Mouse (Mus musculus) stomach, postnatal 0 days (tissue): ENCODE measurements around the gene Trcg1. TPM values are rescaled to one million over a fixed set of nuclear protein-coding genes. Genes with fewer than 3 reads are reported as not detected.

Experiments used
- ATAC-seq: fragments of 200-750 bp; cut with Nextera tagmentation; 2 replicates; pipeline ENCODE4 v1.8.0; 2017; ENCODE audit not compliant: low FRiP score, low TSS enrichment
- DNase-seq: peaks from one replicate; pipeline ENCODE4 v3.0.0-alpha.2; 2016; ENCODE audit warnings: low spot score
- H3K27ac ChIP-seq: fragments of 300-500 bp; sonication (generic); replicated peaks from 2 replicates; pipeline ENCODE4 v1.5.1; 2014; ENCODE audit warnings: mild to moderate bottlenecking, control low read depth
- H3K27me3 ChIP-seq: fragments of 300-500 bp; sonication (generic); 2 replicates; pipeline ENCODE4 v1.6.1; 2014; ENCODE audit warnings: low read length; ENCODE audit not compliant: control insufficient read depth, insufficient read depth
- H3K36me3 ChIP-seq: fragments of 300-500 bp; sonication (generic); 2 replicates; pipeline ENCODE4 v1.6.1; 2014; ENCODE audit warnings: low read length, mixed read lengths; ENCODE audit not compliant: control insufficient read depth, insufficient read depth
- H3K4me1 ChIP-seq: fragments of 300-500 bp; sonication (generic); replicated peaks from 2 replicates; pipeline ENCODE4 v1.6.1; 2014; ENCODE audit warnings: antibody characterized with exemption; ENCODE audit not compliant: control insufficient read depth, insufficient read depth
- H3K4me2 ChIP-seq: fragments of 300-500 bp; sonication (generic); replicated peaks from 2 replicates; pipeline ENCODE4 v1.6.1; 2014; ENCODE audit warnings: low read depth, mild to moderate bottlenecking, control low read depth, moderate library complexity
- H3K4me3 ChIP-seq: fragments of 300-500 bp; sonication (generic); 2 replicates; pipeline ENCODE4 v1.5.1; 2014; ENCODE audit warnings: low read depth, low read length, control low read depth
- H3K9ac ChIP-seq: fragments of 300-500 bp; sonication (generic); 2 replicates; pipeline ENCODE4 v1.6.1; 2014; ENCODE audit warnings: mild to moderate bottlenecking, low read length, control low read depth, mixed read lengths
- H3K9me3 ChIP-seq: fragments of 300-500 bp; sonication (generic); 2 replicates; pipeline ENCODE4 v1.6.1; 2016; ENCODE audit warnings: low read length; ENCODE audit not compliant: control insufficient read depth
- CTCF ChIP-seq: IDR thresholded peaks from 2 replicates; pipeline ENCODE4 v1.5.1; 2016; ENCODE audit warnings: antibody characterized with exemption, low read depth, mild to moderate bottlenecking, moderate library complexity
- EP300 ChIP-seq: optimal IDR thresholded peaks from 2 replicates; pipeline ENCODE3; 2016; ENCODE audit warnings: antibody characterized with exemption
- WGBS: fragments of 180-500 bp; shearing (Covaris S2); extraction: QIAGEN DNeasy Blood & Tissue Kit; methylation state at CpG from one replicate; pipeline ENCODE4 v1.1.7; 2014; 5-methylcytosine and 5-hydroxymethylcytosine counted together
- polyA plus RNA-seq: library from polyadenylated mRNA; unstranded; fragments of >200 nt; fragmentation: Nextera tagmentation; extraction: Ambion mirVana; gene quantifications from 2 replicates; pipeline ENCODE4 v1.2.1, GENCODE M21; 2015

The Trcg1 gene
- polyA plus RNA-seq, 1 experiment from 2014 or later = not detected

DNA sequence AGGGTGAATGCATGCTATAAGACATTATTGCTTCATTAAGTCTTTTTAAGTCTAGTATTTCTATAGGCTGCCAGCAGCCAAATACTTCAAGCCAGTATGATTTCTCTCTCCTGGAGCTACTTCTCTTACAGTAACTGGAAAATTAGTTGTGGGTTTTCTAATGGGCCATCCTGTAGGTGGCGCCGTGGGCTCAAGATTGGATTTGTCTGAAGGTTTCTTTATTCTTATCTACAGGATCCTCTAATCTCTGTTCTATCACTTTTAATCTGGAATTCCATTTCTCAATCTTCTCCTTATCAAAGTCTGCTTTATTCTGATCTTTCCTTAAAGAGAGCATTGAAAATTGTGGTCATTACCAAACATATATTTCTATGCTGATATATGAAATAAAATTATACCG is 27.0 kb upstream of the Trcg1 start:
- DNase-seq (no peak), ATAC-seq (no peak)

DNA sequence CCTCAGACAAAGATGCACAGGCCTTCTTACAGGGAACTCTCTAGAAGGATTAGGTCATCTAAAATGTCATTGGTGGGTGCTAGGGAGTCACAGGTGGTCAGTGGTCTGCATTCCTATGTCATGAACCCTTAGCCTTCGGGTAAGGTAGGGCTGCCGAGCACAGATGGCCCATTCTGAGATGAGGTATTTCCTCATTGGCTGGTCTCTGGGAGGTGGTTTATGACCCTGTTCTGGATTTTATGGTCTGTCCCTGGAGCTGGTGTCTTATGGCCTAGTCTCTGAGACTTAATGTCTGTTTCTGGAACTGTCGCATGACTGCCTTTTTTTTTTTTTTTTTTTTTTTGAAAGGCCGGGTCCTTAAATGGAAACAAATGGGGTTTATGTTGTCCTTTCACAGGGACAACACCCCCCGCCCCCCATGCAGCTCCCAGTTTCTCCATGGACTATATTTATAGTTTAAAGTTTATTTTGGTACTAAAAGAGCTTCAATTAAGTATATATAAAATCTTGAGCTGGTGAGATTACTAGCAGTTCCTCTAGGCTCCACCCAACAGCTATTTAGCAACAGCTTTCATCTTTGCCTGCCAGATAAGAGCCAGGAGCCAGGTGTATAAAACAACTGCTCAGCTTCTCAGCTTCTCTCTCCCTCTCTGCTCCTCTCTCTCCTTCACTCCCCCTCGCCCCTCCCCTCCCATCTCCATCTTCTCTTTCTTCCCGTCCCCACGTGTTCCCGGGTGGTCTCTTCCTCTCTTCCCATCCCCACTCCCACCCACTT is 23.7 kb upstream of the Trcg1 start:
- no peak overlapping the region for H3K4me2 ChIP-seq
- 49% methylated on average over 9 of the region's 9 CpGs for WGBS
- no peak for ATAC-seq

More for the DNA sequence above, 27.0 kb upstream of the Trcg1 start:
- WGBS = 31% methylated on average over 3 of the region's 3 CpGs
- Histone ChIP-seq H3K27ac (no peak overlapping the region), H3K4me1 (no peaks in the 10 kb centered on the region), H3K36me3 (no peaks in the 10 kb centered on the region), H3K9ac (no peak overlapping the region), H3K4me3 (no peak overlapping the region), H3K27me3 (no peaks in the 10 kb centered on the region), H3K4me2 (no peak overlapping the region), H3K9me3 (no peaks in the 10 kb centered on the region)
- TF ChIP-seq CTCF (peak; percentile 74), EP300 (no peak)

DNA sequence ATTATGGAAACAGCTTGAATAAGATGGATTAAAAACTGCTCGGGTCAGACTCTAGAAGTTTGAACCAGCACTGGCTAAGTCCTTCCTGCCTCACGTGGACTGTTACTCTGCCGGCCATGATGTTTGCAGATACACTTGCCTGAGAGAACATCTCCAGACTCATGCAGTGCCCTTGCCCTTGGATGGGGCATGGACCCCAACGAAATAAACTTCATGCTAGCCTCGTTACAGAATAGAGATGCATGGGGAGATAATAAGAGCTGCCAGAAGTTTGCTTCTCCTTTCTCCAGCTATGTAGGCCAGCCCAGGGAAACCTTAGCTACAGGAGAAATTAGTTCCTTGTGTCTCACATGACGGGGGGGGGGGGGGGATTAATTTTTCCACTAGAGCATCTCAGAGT is 21.9 kb upstream of the Trcg1 start:
- Histone ChIP-seq H3K4me2 (no peak overlapping the region), H3K27me3 (no peaks in the 10 kb centered on the region), H3K9ac (no peak overlapping the region), H3K9me3 (no peaks in the 10 kb centered on the region), H3K36me3 (no peaks in the 10 kb centered on the region), H3K4me3 (no peak overlapping the region), H3K27ac (no peak overlapping the region), H3K4me1 (no peaks in the 10 kb centered on the region)
- DNase-seq = no peak
- no peak for ATAC-seq
- 65% methylated on average over 6 of the region's 6 CpGs for WGBS
- no peak for TF ChIP-seq CTCF
- TF ChIP-seq EP300 = no peak

More for the DNA sequence above, 23.7 kb upstream of the Trcg1 start:
- Histone ChIP-seq H3K9ac (no peak overlapping the region), H3K9me3 (no peaks in the 10 kb centered on the region), H3K36me3 (no peaks in the 10 kb centered on the region), H3K4me1 (no peaks in the 10 kb centered on the region), H3K4me3 (no peak overlapping the region), H3K27ac (no peak overlapping the region), H3K27me3 (no peaks in the 10 kb centered on the region)
- no peak for DNase-seq
- TF ChIP-seq CTCF (no peak), EP300 (no peak)

DNA sequence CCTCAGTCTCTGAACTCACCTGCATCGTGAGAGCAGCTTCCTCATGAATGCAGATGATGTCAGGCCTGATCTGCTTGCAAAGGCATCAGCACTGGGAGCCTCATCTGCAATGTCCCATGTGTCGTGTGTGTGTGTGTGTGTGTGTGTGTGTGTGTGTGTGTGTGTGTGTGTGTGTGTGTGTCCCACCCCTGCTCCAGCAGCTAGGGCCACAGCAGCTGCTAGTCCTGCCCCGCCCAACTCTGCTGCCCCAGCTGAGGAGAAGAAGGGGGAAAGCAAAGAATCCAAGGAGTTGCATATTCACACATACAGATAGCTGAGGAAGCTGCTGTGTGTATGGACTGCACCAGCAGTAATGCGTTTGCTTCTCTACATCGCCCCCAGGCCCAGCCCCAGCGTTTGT is 19.1 kb upstream of the Trcg1 start:
- WGBS = 64% methylated on average over 6 of the region's 6 CpGs
- no peak for TF ChIP-seq CTCF
- TF ChIP-seq EP300 = no peak
- DNase-seq (no peak), ATAC-seq (no peak)
- Histone ChIP-seq H3K9ac (no peak overlapping the region), H3K4me3 (no peak overlapping the region), H3K27me3 (no peaks in the 10 kb centered on the region), H3K36me3 (no peaks in the 10 kb centered on the region), H3K4me2 (no peak overlapping the region), H3K27ac (no peak overlapping the region), H3K9me3 (no peaks in the 10 kb centered on the region), H3K4me1 (no peaks in the 10 kb centered on the region)

DNA sequence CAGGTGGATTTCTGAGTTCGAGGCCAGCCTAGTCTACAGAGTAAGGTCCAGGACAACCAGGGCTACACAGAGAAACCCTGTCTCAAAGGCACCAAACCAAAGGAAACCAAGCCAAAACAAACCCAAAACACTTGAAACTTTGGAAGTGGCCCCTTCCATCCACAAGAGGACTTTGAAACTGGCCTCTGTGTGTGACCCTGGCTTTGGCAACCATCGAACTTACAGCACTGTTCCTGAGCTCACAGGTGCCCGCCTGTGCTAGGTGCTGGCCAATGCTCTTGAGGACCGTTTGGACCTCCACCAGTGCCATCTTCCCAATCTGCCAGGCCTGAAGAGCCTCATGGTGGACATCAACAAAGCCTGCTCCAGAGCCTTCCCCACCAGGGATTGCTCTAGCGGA is 17.6 kb upstream of the Trcg1 start:
- no peak overlapping the region for H3K9ac ChIP-seq
- no peak overlapping the region for H3K4me3 ChIP-seq
- no peaks in the 10 kb centered on the region for H3K4me1 ChIP-seq
- 78% methylated on average over 5 of the region's 5 CpGs for WGBS
- H3K9me3 ChIP-seq = no peaks in the 10 kb centered on the region
- ATAC-seq = no peak
- TF ChIP-seq EP300 = no peak
- no peak for TF ChIP-seq CTCF
- no peak for DNase-seq
- no peaks in the 10 kb centered on the region for H3K36me3 ChIP-seq
- no peaks in the 10 kb centered on the region for H3K27me3 ChIP-seq
- H3K27ac ChIP-seq = no peak overlapping the region
- no peak overlapping the region for H3K4me2 ChIP-seq

DNA sequence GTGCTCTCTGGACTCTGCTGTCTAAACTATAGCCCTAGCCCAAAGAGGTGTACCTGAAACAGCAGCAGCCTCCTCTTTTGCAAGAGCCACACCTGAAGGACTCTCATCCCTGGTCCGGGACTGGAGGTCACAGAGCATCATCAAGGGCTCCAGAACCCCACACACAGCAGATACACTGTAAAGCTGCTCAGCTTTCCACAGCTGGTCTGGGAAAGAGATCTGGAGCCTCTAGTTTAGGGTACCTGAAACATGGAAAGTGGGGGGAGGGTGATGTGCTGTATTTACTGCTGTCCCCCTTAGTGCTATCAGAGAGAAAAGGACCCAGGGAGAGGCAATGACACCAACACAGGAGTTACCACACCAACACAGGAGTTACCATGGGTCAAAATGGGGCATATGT is 16.8 kb upstream of the Trcg1 start:
- H3K9me3 ChIP-seq = no peaks in the 10 kb centered on the region
- H3K27ac ChIP-seq = no peak overlapping the region
- no peaks in the 10 kb centered on the region for H3K36me3 ChIP-seq
- TF ChIP-seq CTCF (no peak), EP300 (no peak)
- no peak for ATAC-seq
- no peaks in the 10 kb centered on the region for H3K27me3 ChIP-seq
- DNase-seq = no peak
- no peaks in the 10 kb centered on the region for H3K4me1 ChIP-seq
- no peak overlapping the region for H3K9ac ChIP-seq
- WGBS = 88% methylated on average over 1 of the region's 1 CpGs
- no peak overlapping the region for H3K4me3 ChIP-seq
- H3K4me2 ChIP-seq = no peak overlapping the region
